Mouse (Mus musculus): ENCODE data around the gene Serp2. TPM values are rescaled to one million over a fixed set of nuclear protein-coding genes. Genes with fewer than 3 reads are reported as not detected.

The Serp2 gene
- polyA plus RNA-seq, 1 experiment from 2014 or later, result 15.2 TPM

DNA sequence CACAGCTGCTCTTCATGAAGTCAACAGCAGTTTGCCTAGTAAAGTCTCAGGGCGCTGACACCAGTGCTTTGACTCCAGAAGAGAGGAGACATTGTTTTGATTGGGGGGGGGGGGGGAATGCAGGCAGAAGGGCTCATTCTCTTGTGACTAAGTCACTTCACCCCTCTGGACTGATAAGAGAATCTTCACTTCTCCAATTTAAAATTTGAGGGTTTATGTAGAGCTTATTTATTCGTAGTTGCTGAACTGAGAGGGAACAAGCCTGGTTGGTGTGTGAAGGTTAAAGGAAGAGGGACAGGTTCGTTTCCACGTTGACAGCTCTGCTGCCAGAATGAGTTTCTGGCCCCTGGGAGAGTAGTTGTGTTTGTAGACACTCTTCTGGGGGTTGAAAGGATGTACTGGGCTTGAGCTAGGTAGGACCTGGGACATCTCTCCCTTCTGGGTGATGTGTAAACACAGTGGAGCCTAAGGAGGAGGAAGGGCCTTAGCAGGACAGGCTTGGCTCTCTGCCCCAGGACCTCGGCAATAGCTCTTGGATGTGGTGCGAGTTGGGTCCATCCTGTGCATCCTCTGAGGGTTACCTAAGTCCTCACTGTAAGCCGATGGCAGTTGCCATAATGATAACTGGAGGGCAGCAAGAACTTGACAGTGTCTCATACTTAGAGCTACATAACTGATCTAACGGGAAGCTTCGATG lies 48.7 kb downstream of the Serp2 start:
- Histone ChIP-seq H3K27ac (ENCODE audit: low read depth, low read length) (peak overlapping the region; percentile 31; the same call in 1 of the 2 replicates), H3K27me3 (ENCODE audit: control insufficient read depth, insufficient read depth, low read length) (no peaks in the 10 kb centered on the region), H3K36me3 (ENCODE audit: control insufficient read depth, insufficient read depth, low read length) (peaks cover 25% of the 10 kb centered on the region), H3K9me3 (ENCODE audit: control insufficient read depth, low read length) (no peaks in the 10 kb centered on the region), H3K4me3 (ENCODE audit: low read length) (peak overlapping the region; percentile 64; the same call in 1 of the 2 replicates), H3K4me1 (ENCODE audit: control insufficient read depth, insufficient read depth, low read length) (peaks cover 11% of the 10 kb centered on the region), H3K9ac (ENCODE audit: low read depth, low read length) (no peak overlapping the region), H3K4me2 (replicated peaks; ENCODE audit: low read depth, low read length) (peak overlapping the region; percentile 68; the same call in 1 of the 2 replicates)
- WGBS, result 73% methylated on average over 9 of the region's 9 CpGs
- no peak for ATAC-seq (ENCODE audit: low FRiP score, low TSS enrichment)

DNA sequence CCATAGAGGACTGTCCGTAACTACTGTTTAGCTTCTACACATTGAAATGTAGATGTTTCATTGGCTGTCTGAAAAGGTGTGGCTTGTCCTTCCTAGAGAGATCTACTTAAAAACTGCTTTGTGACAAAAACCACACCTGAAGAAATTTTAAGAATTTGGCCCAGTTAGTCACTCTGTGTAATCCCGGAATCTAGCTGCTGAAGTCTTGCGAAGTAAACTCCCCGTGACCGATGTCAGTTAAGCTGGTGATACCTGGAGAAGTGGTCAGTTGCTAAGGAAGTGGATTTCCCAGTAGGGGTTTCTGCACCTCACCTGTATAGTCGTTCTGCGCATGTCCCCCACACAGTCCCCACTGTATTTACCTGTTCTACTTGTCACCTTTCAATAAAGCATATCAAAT lies 49.3 kb downstream of the Serp2 start:
- Histone ChIP-seq H3K4me2 (replicated peaks; ENCODE audit: low read depth, low read length) (peak overlapping the region; percentile 68), H3K9ac (ENCODE audit: low read depth, low read length) (peak overlapping the region; percentile 95; the same call in 1 of the 2 replicates), H3K27me3 (ENCODE audit: control insufficient read depth, insufficient read depth, low read length) (no peaks in the 10 kb centered on the region), H3K36me3 (ENCODE audit: control insufficient read depth, insufficient read depth, low read length) (peaks cover 25% of the 10 kb centered on the region), H3K27ac (ENCODE audit: low read depth, low read length) (no peak overlapping the region), H3K4me3 (ENCODE audit: low read length) (peak overlapping the region; percentile 64; the same call in 1 of the 2 replicates), H3K9me3 (ENCODE audit: control insufficient read depth, low read length) (no peaks in the 10 kb centered on the region), H3K4me1 (ENCODE audit: control insufficient read depth, insufficient read depth, low read length) (peaks cover 5% of the 10 kb centered on the region; the same call in 1 of the 2 replicates)
- 74% methylated on average over 7 of the region's 7 CpGs for WGBS
- no peak for ATAC-seq (ENCODE audit: low FRiP score, low TSS enrichment)

DNA sequence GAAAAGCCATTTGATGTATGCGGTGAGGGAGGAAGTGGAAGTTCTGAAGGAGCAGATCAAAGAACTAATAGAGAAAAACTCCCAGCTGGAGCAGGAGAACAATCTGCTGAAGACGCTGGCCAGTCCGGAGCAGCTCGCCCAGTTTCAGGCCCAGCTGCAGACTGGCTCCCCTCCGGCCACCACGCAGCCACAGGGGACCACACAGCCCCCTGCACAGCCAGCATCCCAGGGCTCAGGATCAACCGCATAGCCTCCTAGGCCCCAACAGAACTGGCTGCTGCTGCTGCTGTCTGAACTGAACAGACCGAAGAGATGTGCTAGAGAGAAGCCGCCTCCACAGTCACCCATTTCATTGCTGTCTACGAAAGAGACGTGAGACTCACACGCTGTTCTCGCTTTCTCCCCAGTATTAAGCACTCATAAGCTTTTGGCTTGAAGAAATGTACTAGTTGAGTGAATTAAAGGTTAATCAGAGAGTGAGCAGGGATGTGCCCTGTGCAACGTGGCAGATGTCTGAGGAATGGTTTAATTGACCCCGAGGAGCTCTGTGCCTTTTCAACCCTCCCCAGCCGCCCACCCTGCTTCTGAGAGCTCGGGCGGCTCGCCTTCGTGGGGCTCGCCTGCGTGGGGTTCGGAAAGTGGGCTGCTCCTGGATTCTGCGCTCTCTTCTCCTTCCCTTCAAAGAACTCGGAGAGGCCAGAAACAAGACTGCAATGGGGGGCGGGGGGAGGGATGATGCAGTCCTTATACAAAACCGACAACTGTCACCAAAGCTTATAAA lies 50.1 kb downstream of the Serp2 start:
- WGBS, result 33% methylated on average over 27 of the region's 27 CpGs
- H3K4me3 ChIP-seq (ENCODE audit: low read length), result peak overlapping the region; percentile 64
- H3K4me1 ChIP-seq (ENCODE audit: control insufficient read depth, insufficient read depth, low read length), result peaks cover 5% of the 10 kb centered on the region; the same call in 1 of the 2 replicates
- peaks cover 25% of the 10 kb centered on the region for H3K36me3 ChIP-seq (ENCODE audit: control insufficient read depth, insufficient read depth, low read length)
- peak overlapping the region; percentile 95 for H3K9ac ChIP-seq (ENCODE audit: low read depth, low read length)
- H3K9me3 ChIP-seq (ENCODE audit: control insufficient read depth, low read length), result no peaks in the 10 kb centered on the region
- peak overlapping the region; percentile 98 for H3K27ac ChIP-seq (ENCODE audit: low read depth, low read length)
- peak overlapping the region; percentile 68 for H3K4me2 ChIP-seq (replicated peaks; ENCODE audit: low read depth, low read length)
- no peaks in the 10 kb centered on the region for H3K27me3 ChIP-seq (ENCODE audit: control insufficient read depth, insufficient read depth, low read length)
- ATAC-seq (ENCODE audit: low FRiP score, low TSS enrichment), result no peak

DNA sequence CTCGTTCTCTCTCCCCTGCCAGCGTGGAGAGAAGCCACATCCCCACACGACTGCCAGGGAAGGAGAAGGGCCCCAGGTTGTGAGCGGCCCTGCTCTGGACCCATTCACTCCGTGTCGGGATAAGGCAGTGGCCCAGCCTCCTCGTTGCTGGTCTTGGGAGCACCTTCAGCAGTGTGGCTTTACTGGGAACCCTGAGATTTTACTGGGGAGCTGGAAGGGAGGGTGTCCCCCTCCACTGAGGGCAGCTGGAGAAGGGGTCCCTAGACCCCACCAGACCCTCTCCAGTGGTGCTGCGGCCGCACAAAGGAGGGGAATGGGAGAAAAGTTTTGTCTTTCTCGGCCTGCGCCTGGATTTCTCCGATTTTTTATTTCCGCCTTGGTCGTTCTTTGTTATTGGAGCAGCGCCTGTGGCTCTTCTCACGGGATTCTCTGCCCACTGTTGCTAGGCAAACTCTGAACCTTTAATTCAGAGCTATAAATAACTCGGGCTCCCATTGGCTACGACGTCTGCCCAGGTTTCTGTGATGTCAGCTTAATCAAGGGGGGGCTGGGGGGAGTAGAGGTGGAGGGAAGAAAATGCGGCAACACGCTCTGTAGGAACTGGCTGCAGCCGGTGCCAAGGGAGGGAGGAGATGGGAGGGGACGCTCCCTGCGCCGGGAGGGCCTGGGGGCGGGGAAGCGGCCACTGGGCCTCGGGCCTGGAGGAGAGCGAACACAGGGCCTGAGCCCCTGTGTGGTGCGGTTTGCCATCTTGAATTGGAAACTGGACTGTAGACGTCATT lies 51.1 kb downstream of the Serp2 start:
- H3K9ac ChIP-seq (ENCODE audit: low read depth, low read length), result peak overlapping the region; percentile 95
- H3K4me1 ChIP-seq (ENCODE audit: control insufficient read depth, insufficient read depth, low read length), result peaks cover 5% of the 10 kb centered on the region; the same call in 1 of the 2 replicates
- peaks cover 25% of the 10 kb centered on the region for H3K36me3 ChIP-seq (ENCODE audit: control insufficient read depth, insufficient read depth, low read length)
- ATAC-seq (ENCODE audit: low FRiP score, low TSS enrichment), result peak; percentile 82
- no peaks in the 10 kb centered on the region for H3K27me3 ChIP-seq (ENCODE audit: control insufficient read depth, insufficient read depth, low read length)
- H3K27ac ChIP-seq (ENCODE audit: low read depth, low read length), result peak overlapping the region; percentile 98
- WGBS, result under 1% methylated on average over 31 of the region's 31 CpGs
- peak overlapping the region; percentile 64 for H3K4me3 ChIP-seq (ENCODE audit: low read length)
- no peaks in the 10 kb centered on the region for H3K9me3 ChIP-seq (ENCODE audit: control insufficient read depth, low read length)
- H3K4me2 ChIP-seq (replicated peaks; ENCODE audit: low read depth, low read length), result peak overlapping the region; percentile 68

DNA sequence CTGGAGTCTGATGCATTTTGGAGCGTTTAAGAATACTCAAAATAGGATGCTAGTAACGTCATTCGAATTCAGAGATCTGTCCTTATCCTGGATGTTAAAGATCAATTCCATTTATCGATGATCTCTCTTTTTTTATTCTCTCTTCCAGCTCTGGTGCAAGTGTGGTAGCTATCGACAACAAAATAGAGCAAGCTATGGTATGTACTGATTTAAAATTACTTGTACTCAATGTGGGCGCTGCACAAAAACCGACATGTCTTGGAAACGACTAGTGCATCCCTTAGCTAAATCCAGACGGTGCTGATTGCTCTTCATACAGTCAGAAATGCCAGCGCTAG lies 51.6 kb downstream of the Serp2 start:
- Histone ChIP-seq H3K9ac (ENCODE audit: low read depth, low read length) (peak overlapping the region; percentile 95), H3K36me3 (ENCODE audit: control insufficient read depth, insufficient read depth, low read length) (peaks cover 25% of the 10 kb centered on the region), H3K27ac (ENCODE audit: low read depth, low read length) (peak overlapping the region; percentile 98), H3K4me2 (replicated peaks; ENCODE audit: low read depth, low read length) (peak overlapping the region; percentile 68), H3K27me3 (ENCODE audit: control insufficient read depth, insufficient read depth, low read length) (no peaks in the 10 kb centered on the region), H3K4me3 (ENCODE audit: low read length) (peak overlapping the region; percentile 64), H3K9me3 (ENCODE audit: control insufficient read depth, low read length) (no peaks in the 10 kb centered on the region), H3K4me1 (ENCODE audit: control insufficient read depth, insufficient read depth, low read length) (peaks cover 5% of the 10 kb centered on the region; the same call in 1 of the 2 replicates)
- no peak for ATAC-seq (ENCODE audit: low FRiP score, low TSS enrichment)
- under 1% methylated on average over 10 of the region's 10 CpGs for WGBS

DNA sequence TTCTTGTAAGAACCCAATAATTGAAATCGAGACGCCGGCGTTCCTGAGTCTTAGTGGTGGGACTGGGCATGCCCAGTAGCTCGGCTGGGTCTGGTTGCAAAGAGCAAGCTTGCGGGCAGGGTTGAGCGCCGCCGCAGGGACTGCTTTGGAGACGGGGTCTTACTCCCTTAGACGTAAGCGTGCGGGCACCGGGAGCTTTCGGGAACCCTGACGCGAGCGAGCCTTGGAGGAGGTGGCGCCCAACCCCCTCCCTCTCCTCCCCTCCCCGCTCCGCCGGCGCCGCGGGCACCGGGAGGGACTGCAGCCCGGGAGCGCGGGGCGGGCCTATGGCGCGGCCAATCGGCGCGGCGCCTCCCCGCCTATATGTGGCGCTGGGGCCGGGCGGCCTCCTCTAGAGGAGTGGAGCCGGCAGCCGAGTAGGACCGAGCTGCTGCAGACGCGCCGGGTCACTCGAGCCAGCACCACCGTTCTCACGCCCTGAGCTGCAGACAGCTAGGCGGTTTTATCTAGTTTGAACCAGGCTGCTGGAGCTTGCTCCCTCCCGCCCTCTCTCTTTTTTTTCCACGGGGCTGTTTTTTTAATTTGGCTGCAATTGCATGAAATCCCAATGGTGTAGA lies 52.5 kb downstream of the Serp2 start:
- Histone ChIP-seq H3K27ac (ENCODE audit: low read depth, low read length) (peak overlapping the region; percentile 98), H3K9ac (ENCODE audit: low read depth, low read length) (peak overlapping the region; percentile 95), H3K36me3 (ENCODE audit: control insufficient read depth, insufficient read depth, low read length) (peaks cover 23% of the 10 kb centered on the region), H3K27me3 (ENCODE audit: control insufficient read depth, insufficient read depth, low read length) (no peaks in the 10 kb centered on the region), H3K4me3 (ENCODE audit: low read length) (peak overlapping the region; percentile 64), H3K9me3 (ENCODE audit: control insufficient read depth, low read length) (no peaks in the 10 kb centered on the region), H3K4me1 (ENCODE audit: control insufficient read depth, insufficient read depth, low read length) (peaks cover 8% of the 10 kb centered on the region; the same call in 1 of the 2 replicates), H3K4me2 (replicated peaks; ENCODE audit: low read depth, low read length) (peak overlapping the region; percentile 68)
- WGBS, result under 1% methylated on average over 33 of the region's 52 CpGs
- peak; percentile 96 for ATAC-seq (ENCODE audit: low FRiP score, low TSS enrichment)

DNA sequence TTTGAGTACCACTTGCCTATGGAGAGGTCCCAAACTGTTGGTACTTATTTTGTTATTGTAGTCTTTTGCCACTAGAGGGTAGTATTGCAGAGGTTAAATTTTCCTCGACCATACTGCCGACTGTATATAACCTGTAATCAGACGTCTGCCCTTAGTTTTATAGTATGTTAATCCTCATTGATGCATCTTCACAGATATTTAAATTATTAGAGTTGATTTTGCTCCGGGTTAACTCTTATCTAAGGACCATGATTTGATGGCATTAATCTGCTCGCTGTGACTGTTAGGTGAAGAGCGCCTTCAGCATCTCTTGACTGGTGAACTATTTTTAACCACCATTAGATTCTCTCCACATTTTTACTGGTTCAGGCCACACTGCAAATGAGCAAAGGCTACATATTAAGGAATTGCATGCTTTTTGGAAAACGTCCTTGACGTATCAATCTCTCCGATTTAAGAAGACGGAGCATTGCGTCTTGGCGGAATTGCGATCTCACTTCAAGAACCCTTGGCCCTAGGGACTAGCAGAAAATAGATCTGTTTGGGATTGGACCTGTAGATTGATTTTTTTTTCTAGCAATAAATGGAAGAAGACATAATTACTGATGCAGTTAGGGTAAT lies 53.3 kb downstream of the Serp2 start:
- H3K4me2 ChIP-seq (replicated peaks; ENCODE audit: low read depth, low read length), result peak overlapping the region; percentile 68
- peak overlapping the region; percentile 98; the same call in 1 of the 2 replicates for H3K27ac ChIP-seq (ENCODE audit: low read depth, low read length)
- 10% methylated on average over 13 of the region's 13 CpGs for WGBS
- no peaks in the 10 kb centered on the region for H3K9me3 ChIP-seq (ENCODE audit: control insufficient read depth, low read length)
- peaks cover 8% of the 10 kb centered on the region; the same call in 1 of the 2 replicates for H3K4me1 ChIP-seq (ENCODE audit: control insufficient read depth, insufficient read depth, low read length)
- H3K36me3 ChIP-seq (ENCODE audit: control insufficient read depth, insufficient read depth, low read length), result peaks cover 23% of the 10 kb centered on the region
- no peaks in the 10 kb centered on the region for H3K27me3 ChIP-seq (ENCODE audit: control insufficient read depth, insufficient read depth, low read length)
- ATAC-seq (ENCODE audit: low FRiP score, low TSS enrichment), result no peak
- H3K4me3 ChIP-seq (ENCODE audit: low read length), result peak overlapping the region; percentile 64
- H3K9ac ChIP-seq (ENCODE audit: low read depth, low read length), result peak overlapping the region; percentile 95; the same call in 1 of the 2 replicates

DNA sequence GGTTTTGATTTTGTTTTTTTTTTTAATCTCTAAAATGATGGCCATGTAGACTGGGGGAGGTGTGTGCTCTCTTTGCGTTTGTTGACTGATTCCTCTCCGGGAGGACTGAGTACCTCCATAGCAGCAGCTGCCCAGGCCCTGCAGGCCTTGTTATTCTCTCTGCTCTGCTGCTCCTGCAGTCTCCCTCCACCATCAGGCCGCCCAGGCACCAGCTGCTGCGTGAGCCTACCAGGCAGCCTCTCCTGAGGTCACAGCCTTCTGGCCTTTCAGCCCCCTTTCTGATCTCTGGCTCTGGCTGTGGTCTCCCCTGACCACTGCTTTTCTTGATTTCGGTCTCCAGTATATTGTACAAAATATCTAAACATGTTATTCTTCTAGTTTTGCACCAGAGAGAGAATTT lies 56.7 kb downstream of the Serp2 start:
- peaks cover 10% of the 10 kb centered on the region; the same call in 1 of the 2 replicates for H3K4me1 ChIP-seq (ENCODE audit: control insufficient read depth, insufficient read depth, low read length)
- WGBS, result 18% methylated on average over 5 of the region's 5 CpGs
- peak overlapping the region; percentile 18; the same call in 1 of the 2 replicates for H3K27ac ChIP-seq (ENCODE audit: low read depth, low read length)
- no peak overlapping the region for H3K9ac ChIP-seq (ENCODE audit: low read depth, low read length)
- no peaks in the 10 kb centered on the region for H3K36me3 ChIP-seq (ENCODE audit: control insufficient read depth, insufficient read depth, low read length)
- H3K4me2 ChIP-seq (replicated peaks; ENCODE audit: low read depth, low read length), result no peak overlapping the region
- no peak overlapping the region for H3K4me3 ChIP-seq (ENCODE audit: low read length)
- no peaks in the 10 kb centered on the region for H3K9me3 ChIP-seq (ENCODE audit: control insufficient read depth, low read length)
- no peaks in the 10 kb centered on the region for H3K27me3 ChIP-seq (ENCODE audit: control insufficient read depth, insufficient read depth, low read length)
- no peak for ATAC-seq (ENCODE audit: low FRiP score, low TSS enrichment)

Data from kidney, embryonic 14.5 days (tissue).